Mouse (Mus musculus) gastrocnemius, postnatal 25 days (tissue): Measurements from ENCODE around the gene Ralb. TPM values are rescaled to one million over a fixed set of nuclear protein-coding genes. Genes with fewer than 3 reads are reported as not detected.

Experiments
- DNase-seq: peaks from one replicate; pipeline ENCODE4 v3.0.0; 2022
- total RNA-seq, 2 experiments: library from RNA; stranded (reverse); gene quantifications; 1 replicate in 1 of 2; 2 replicates in 1 of 2; pipeline ENCODE4 v1.2.3; 2021

Ralb gene
- total RNA-seq, 2 experiments from 2014 or later, result 7.7 to 10.4 TPM

DNA sequence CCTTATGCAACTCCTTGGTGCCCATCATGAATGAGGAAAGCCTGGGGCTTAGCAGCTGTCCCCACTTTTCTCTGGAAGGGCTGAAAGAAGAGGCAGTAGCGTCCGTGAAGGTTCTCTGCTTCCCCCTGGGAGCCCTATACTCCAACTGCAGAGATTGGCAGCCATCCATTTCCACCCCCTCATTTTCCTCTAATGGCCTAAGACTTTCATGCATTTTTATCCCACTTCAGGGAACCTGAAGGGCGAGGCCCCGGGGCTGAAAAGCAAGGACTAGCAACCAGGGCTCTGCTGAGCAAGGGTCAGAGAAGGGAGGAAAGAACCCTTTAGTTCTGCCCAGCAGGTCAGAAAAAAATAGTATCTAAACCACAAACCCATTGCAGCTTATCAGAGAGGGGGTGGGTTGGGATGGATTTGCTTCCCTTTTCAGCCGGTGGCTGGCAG, 20.4 kb upstream of the Ralb start:
- no peak for DNase-seq

DNA sequence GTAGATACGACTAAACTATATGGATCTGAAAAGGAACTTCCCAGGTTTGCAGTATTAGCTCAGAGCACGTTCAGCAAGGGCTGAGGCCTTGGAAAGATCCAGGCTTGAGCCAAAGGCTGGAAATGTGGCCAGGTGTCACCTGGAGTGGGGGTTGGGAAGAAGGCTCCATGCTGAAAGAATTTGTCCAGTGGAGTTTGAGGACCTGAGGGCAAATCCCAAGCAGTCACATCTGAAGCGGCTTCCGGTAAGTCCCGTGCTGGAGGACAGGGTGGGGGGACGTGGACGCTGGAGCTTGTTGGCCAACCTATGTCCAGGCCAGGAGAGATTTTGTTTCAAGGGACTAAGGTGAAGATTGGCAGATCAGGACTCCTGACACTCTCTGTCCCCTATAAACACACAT, 19.2 kb upstream of the Ralb start:
- DNase-seq, result no peak

DNA sequence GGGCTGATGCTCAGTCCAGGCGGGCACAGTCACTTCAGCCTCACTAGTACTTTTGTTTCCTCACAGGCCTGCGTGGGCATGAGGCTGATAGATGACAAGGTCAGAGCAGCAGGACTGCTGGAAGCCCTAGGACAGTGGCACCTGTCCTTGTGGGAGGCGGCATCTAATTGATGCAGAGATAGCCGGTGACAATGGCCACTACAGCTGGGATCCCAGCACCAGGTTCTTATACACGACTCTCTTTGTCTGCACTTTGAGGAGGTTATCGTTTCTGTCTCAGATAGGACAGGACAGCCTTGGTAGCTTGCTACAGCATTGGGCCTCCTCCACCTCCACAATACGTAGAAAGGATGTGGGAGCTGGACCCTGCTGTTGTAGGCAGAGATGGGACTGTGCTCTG, 18.8 kb upstream of the Ralb start:
- no peak for DNase-seq

DNA sequence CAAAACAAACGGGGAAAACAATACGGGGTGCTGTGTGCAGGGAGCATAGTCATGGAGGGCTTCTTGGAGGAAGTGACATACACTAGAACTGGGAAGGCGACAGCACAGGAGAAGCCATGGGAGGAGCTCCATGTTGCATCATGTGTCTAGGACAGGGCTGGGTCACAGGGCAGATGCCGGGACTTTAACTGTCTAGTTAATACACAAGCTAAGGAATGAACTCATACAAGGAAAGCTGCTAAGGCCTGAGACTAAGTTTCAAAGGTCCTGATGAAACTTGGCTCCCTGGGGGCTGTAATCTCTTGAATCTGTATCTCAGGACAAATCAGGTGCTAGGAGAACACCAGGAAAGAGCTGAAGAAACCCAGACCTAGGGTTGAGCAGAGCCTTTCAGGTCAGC, 18.1 kb upstream of the Ralb start:
- DNase-seq, result no peak

DNA sequence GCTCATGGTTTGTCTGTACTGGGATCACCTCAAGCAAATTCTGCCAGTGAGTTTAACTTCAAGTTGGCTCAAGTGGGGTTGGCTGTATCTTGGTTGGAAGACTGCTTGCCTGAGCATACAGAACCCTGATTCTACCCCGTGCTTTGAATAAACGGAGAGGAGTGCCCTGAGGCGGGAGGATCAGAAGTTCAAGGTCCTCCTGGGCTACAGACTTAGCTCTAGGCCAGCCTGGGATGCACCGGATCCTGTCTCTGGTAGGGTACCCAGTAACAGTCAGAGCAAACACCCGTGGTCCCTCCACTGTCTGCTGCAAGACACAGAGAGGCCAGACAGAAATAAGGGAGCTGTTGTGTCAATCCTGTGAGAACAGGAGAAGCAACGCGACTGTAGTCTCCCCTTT, 17.1 kb upstream of the Ralb start:
- DNase-seq, result no peak

DNA sequence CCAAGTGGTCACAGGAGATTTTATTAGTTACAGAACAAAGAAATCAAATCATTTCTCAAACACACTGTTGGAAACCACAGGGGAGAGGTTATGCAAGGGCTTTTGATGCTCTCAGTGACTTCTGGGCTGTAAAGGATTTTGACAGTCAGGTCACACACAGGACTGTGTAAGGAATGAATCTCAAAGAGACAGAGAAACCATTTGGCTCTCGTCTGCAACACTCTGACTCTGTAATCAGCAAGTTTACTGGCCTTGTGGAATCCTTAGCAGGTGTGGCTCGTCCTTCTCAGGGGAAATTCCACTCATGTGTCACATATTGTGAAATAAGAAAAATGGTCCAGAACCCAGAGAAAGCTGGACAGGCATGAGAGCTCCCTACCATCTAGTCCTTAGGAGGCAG, 16.4 kb upstream of the Ralb start:
- no peak for DNase-seq

DNA sequence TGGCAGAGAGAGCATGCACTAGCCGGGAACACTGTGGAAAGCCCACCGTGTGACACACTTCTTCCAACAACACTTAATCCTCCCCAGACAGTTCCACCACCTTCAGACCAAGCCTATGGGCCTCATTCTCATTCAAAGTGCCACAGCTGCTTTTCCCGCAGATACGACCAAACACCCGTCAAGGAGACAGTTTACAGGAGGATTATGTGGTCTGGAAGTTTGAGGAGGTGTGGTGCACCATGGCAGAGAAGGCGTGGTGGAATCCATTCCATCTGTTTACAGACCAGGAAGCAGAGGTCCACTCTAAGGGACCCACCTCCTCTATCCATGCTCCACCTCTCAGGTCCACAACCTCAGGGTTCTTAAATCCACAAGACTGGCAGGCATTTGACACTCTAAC, 14.7 kb upstream of the Ralb start:
- no peak for DNase-seq

DNA sequence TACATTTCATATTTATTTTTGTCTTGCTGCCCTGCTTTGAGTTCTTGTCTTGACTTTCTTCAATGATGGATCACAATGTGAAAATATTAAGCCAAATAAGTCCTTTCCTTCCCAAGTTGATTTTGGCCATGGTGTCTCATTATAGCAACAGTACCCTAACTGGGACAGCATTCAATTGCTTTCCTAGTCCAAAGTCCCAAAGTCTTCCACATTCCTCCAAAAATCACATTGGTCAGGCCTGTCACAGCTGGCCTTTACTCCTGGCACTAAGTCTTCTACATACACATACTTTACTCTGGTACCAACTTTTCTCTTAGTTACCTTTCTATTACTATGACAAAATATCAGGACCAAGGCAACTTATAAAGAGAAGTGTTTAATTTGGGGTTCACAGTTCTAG, 14.2 kb upstream of the Ralb start:
- DNase-seq, result no peak

DNA sequence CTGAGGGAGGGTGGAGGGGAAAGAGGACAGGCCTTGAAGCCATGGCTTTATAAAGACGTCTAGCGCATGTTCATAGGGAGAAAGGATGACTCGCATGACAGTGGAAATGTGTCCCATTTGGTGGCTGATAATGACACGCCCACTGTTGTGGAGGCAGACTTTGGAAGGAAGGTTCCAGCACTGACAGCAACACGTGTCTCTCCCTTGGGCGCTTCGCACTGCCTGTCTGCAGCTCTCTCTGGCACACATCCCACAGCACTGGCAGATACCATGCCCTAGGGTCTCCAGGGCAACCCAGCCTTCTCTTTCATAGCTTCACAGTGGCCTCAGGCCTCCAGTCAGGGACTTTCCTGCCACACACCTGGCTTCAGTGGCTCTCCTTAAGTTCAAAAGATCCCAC, 13.5 kb upstream of the Ralb start:
- no peak for DNase-seq

DNA sequence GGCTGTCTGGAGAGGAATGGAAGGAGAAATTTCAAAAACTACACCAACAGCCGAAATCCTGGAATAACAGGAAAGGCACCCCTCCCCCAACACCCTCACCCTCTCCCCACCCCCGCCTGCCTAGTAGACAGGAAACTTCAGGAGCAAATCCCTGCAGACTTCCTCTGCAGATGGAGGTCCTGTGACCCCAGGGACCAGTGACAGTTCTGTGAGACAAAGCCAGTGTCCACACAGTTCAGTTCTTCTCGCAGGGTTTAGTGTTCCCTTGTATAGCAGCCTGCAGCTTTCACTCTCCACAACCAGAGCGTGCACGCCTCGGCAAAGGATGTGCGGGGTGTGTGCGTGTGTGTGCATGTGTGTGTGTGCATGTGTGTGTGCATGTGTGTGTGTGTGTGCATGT, 6.3 kb upstream of the Ralb start:
- no peak for DNase-seq

DNA sequence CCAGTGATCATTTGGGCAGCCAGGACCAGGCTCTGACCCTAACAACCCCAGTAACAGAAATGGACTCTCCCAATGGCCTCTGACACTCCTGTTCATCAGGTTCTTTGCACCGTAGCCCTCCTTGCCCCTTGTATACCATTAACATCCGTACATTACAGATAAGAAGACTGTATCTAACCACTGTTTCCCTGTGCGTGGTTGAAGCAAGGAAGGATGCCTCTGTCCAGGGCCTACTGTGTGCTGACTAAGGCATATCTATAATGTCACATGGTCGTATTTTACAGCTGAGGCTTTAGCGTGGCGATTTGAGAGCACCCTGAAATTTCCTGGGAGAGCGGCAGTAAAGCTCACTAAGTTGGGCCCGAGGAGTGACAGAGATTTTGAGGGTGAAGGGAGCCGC, 5.8 kb upstream of the Ralb start:
- DNase-seq, result no peak

DNA sequence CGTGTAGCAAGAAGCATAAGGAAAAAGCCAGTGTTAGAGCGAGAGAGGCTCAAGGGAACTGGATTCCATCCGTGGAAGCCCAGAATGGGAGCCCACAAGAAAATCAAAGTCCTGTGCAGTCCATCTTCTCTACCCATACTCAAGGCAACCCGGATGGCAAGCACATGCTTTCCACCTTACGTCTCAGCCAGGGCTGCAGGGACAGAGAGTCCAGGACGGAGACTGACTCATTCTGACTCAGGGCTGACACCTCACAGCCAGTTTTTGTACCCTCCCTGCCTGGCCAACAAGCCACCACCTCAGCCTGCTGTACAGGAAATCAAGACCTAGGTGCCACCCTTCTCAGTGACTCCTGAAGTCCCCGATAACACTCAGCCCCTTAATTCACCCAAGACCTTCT, 4.9 kb upstream of the Ralb start:
- no peak for DNase-seq

DNA sequence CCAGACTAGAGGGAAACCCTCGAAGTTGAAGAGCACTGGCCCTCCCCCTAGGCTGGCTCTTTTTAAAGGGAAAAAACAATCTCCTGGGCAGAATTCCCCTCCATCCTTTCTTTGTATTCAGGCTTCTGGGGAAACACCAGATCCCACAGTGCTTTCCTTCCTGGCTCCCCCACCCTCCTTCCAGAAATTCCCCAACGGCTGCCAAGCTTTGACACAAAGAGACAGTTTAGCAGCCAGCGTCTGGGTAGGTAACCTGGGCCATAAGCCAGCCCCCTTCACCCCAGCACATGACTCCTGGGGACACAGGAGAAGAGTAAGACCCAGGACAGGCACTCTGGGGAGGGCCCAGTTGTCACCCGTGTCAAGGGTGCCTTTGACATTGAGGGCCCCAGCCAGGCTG, 4.0 kb upstream of the Ralb start:
- DNase-seq, result peak; percentile 34

DNA sequence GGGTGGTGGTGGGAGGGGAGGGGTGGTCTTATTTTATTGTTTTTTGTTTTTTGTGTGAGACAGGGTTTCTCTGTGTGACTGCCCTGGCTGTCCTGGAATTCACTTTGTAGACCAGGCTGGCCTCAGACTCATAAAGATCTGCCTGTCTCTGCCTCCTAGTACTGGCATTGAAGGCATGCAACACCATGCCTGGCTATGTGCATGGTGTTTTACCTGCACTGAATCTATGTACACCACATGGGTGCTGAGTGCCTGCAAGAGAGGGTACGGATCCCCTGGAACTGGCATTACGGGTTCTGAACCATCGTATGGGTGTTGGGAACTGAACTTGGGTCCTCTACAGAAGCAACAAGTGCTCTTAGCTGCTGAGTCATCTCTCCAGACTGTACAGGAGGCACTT, 1.4 kb upstream of the Ralb start:
- no peak for DNase-seq

DNA sequence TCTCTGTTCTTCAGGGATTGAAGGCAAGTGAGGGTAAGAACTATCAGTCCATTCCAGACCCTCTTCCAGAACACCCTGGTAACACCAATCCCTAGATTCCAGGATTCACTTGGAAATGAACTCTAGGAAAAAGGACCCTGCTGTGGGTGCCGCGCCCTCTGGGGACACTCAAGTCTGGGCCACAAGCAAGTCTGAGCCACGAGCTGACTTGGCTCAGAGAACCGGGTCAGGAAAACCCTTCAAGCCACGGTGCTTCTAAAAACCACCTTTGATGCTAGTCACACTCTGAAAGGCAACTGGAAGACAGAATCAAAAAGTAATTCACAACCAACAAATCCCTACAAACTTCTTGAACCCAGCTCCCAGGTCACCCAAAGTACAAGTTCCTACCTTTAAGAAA, 786 bp downstream of the Ralb start:
- DNase-seq, result no peak

DNA sequence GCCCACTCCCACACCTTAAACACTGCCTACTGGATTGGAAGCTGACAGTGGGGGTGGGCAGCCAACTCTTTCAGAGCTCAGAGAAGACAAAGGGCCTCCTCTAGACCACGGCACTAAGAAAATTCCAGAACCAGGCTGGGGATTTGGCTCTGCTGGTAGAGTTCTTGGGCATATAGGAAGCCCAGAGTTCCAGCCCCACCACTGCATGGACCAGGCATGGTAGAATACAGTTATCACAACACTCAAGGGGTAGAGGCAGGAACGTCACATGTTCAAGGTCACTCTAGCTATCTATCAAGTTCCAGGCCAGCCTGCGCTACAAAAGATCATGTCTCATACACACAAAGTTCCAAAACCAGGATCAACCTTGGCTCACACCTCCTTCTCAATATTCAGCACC, 1.4 kb downstream of the Ralb start:
- no peak for DNase-seq

DNA sequence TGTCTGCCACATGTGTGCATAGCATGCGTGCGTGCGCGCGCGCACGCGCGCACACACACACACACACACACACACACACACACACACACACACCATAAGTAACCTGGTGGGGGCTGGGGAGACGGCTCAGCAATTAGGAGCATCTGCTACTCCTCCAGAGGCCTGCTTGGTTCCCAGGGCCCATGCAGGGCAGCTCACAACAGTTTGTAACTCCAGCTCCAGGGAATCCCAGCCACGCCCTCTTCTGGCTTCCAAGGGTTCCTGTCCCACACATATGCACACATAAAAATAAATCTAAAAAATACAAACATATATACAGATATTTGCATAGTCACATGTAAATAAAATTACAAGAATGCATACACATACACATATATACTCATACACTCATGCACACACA, 1.9 kb downstream of the Ralb start:
- DNase-seq, result no peak

DNA sequence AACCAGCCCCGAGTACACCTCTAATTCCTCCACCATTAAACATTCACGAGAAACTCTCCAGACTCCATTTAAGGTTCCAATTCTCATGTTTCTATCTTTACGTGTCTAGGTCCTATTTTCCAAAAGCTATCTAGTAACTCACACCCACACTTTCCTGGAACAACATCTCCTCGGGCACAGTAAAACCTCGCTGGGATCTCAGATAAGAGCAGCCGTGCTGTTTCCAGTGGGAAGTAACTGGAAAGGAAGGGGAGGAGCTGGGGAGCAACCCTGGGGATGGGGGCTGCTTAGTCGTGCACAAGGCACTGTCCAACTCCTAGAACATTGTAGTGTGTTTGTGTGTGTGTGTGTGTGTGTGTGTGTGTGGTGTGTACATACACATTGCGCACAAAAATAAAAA, 2.7 kb downstream of the Ralb start:
- no peak for DNase-seq

DNA sequence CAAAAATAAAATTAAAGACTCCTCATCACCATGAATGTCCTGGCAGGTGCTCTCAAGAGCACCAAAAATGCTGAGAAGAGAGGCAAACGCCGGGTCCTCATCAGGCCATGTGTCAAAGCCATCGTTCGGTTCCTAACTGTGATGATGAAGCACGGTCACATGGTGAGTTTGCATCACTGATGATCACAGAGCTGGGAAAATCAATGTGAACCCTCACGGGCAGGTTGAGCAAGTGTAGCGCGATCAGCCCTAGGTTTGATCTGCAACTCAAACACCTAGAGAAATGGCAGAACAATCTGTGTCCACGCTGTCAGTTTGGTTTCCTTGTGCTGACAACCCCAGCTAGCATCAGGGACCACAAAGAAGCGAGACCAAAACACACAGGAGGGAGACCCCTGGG, 5.1 kb downstream of the Ralb start:
- DNase-seq, result no peak

DNA sequence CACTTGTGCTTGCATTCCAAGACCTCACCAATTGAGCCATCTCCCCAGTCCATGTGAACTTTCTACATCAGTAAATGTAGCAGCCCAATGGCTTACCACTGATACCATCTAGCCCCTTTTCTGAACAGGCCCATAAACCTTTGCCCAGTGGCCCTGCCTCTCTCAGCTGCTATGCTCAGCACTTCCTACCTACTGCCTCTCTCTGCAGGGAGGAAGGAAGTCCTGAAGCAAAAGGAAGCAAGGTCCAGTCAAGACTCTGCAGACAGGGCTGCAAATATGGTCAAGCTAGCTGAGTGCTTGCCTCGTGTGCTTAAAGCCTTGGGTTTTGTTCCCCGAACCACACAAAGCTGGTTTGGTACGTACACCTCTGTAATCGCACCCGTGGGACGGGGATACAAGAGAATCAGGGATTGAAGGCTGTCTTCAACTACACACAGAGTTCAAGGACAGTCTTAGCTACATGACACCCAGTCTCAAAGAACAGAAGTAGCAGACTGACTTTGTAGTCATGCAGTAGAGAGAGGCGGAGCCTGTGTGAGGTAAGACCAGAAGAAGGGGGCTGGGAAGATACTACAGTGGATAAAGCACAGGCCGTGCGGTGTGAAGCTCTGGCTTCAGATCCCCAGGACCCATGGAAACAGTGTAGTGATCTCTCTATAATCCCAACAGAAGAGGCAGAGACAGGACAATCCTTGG, 5.9 kb downstream of the Ralb start:
- no peak for DNase-seq

DNA sequence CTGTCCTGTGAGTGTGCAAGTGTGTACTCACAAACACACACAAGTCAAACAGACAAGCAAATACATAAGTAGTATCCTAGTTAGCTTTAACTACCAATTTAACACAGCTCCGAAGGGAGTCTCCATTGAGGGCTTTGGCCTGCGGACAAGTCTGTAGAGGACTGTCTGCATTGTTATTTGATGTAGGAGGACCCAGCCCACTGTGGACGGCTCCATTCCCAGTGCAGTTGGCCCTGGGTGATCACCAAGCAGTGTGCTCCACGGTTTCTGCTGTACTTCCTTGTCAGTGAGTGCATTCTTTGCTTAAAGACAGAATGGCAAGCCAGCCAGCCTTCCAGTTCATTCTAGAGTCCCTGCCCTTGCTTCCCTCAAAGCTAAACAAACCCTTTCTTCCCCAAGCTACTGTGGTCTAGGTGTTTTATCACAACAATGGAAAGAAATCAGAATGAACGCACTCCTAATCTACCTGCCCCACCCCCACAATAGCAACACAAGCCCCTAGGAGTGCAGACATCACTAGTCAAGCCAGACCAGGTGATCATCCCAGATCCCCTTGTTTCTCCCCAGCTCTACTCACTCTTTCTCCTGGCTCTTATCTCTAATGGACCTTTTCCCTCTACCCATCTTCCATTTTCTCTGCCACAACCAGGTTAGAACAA, 7.1 kb downstream of the Ralb start:
- no peak for DNase-seq

DNA sequence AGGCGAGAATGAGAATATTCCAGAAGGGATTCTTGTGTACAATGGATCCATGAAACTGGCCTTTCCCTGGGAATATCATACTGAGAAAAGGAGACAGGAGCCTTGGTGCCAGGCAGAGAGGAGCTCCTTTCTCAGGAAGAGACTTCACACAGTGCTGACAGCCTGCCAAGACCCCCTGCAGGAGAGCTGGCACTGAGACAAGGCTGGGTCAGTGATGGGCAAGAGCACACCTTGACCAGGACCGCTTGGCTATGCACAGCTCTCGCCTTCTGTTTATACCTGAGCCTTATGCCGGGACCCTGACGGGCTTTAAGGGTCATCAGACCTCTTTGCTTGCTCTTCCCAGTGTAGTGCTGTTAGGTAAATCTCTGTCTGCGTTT, 9.2 kb downstream of the Ralb start:
- DNase-seq, result no peak

DNA sequence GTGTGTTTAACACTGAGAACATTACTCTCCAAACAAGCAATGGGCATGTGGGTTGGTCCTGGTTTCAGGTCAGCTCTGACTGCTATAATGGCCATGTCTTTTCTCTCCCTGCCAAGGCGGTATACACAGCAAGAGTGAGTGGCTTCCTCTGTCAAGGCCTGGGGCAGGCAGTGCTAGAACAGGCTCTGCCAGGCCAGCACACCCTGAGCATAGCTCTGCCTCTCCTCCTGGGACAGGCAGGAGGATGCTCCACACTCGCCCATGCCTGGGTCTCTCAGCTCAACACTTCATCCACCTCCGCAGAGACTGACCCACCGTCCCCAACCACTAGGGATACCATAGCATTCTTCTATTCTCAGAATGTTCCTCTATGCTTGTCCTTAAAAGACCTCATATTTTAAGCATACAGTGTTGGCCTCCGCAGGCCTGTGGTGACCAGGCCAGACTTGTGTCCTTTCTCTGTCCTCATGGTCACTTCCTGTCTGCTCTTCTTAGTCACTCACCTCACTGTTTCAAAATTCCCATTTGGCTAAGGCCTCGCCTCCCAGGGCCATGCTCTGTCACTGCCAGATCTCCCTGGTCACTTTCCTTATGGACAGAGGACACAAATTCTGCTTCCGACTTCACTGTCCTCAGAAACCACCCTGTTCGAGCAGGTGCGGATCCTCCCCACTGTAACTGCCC, 9.7 kb downstream of the Ralb start:
- no peak for DNase-seq
